Mouse (Mus musculus) CD4-positive, CD25-positive, alpha-beta regulatory T cell, adult 2 months (primary cell): ENCODE results near the gene Krt6a.
"Not testable (repeated sequence)": the region's sequence is repeated elsewhere in the genome, so short reads cannot be mapped to it uniquely, and the experiment has no call there.

Experiments used
- DNase-seq: peaks from one replicate; pipeline ENCODE4 v3.0.0-alpha.2; 2012; ENCODE audit warnings: low read depth, low spot score

Gene Krt6a

DNA sequence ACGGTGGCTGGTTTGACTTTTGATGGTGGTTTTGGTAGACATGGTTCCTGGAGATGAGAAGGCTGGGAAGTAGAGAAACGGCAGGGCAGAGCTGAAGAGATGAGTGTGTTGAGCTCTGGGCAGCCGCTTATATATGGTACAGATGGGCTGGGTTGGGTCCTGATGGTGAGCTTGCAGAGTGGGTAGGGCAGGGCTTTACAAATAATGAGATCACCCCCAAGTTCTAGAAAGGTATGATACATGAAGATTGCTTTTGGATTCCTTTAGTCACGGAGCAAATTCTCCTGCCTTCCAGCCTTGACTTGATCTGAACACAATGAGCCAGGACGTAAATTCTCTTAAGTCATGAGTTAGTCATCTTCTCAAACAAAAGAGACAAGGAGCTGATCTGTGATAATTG is at the start of gene Krt6a:
Gene Krt6a (minus strand): TSS at position 101 of the 400 bp plus-strand sequence.
- no peak for DNase-seq

DNA sequence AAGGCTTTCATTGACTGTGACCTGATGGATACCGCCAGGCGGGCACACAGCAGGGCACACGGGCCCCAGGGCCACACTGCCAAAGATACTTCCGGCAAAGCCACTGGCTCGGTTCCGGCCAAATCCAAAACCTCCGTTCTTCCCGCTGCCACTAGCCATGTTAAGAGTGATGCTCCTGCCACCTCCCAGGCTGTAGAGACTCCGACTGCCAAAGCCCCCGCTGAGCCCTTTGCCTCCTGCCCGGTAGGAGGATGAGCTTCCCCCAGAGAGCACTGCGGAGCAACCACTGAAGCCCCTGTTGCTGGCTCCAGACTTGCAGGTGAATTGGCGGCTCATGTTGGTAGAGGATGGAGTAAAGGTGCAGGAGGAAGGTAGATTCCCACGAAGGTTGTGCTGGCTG is 48.6 kb upstream of the Krt6a start, which contains the start of gene Krt71:
Gene Krt71 (minus strand): TSS at position 399 of the 400 bp plus-strand sequence.
- no peak for DNase-seq

DNA sequence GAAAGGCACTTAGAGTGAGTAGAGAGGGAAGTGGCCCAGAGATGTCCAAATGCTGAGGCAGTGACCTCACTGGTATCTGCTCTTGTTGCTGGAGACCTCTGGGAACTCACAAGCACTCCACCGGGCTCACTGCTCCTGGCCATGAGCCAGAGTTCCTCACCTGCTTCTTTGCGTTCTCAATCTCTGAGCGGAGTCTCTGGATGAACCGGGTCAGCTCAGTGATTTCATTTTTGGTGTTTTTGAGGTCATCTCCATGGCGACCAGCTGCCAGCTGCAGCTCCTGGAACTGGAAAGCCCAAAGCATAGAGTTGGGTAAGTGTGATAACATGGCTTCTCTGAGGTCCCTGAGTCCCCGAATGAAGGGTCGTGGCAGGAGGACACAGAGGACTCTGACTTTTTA is 43.7 kb upstream of the Krt6a start:
- DNase-seq: no peak

GRCm38 (mm10) chr15:101730653-101731052 is 36.5 kb upstream of the Krt6a start:
- DNase-seq: no peak

DNA sequence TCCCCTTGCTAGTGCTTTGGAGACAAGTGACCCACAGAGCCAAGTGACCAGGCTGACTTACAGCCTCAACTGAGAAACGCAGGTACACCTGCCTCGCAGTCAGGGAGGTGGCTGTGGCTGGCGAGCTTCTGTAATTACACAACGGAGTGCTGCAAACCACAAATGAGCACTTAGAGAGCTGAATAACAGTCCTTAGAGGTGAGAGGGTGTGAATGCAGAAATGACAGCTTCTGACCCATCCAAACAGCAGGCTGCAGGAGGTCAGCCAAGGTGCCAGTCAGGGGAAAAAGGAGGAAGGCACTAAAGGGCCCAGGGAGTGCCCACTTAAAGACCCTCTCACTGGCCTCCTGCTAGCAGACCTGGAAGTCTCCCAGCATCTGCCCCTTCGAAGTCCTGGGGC is 30.6 kb upstream of the Krt6a start:
- no peak for DNase-seq

- no peak for DNase-seq
These were observed 21.7 kb upstream of the Krt6a start for GRCm38 (mm10) chr15:101715831-101716230.

- DNase-seq: no peak
These were observed 20.2 kb upstream of the Krt6a start for GRCm38 (mm10) chr15:101714356-101714755.

- no peak for DNase-seq
These were observed 19.6 kb upstream of the Krt6a start for GRCm38 (mm10) chr15:101713731-101714130.

GRCm38 (mm10) chr15:101712720-101713119 is 18.6 kb upstream of the Krt6a start, which contains the start of gene Krt5:
Gene Krt5, minus strand, starts transcription at chr15:101712898.
- DNase-seq: no peak

GRCm38 (mm10) chr15:101708683-101709082 is 14.6 kb upstream of the Krt6a start:
- no peak for DNase-seq

GRCm38 (mm10) chr15:101707454-101707853 is 13.3 kb upstream of the Krt6a start:
- DNase-seq: no peak

DNA sequence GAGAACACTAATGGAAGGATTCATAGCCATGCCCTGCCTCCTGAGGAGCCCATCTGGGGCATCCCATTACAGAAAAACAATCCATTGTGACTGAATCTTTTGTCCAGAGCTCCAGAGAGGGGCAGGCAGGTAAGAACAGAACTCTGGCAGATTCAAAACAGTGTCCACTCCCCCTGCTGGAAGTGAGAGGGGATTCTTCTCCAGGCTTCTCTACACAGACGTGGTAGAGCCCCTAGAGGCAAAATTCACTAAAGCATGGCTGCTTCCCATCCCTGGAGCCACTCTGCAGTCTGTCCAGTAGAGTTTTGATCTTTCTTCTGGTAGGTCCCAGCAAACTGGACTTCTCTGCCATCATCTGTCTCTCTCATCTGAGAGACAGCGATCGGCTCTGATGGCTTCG is 10.0 kb upstream of the Krt6a start:
- DNase-seq: no peak

DNA sequence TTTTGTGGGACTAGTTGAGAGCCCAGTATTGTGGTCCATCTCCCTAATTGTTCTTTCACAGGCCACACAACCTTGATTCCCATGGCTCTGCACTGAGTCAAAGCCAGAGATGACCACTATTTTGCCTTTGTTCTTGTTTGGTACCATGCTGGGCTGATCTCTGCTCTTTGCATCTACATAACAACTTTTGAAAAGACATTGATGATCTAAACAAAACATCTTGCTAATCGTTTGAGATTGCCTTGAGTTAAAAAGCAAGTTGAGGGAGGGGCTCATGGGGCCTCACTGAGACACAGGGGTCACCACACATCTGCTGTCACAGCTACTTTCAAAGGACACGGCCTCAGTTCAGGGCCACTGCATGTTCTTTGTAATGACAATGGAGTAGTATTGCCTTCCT is 8.3 kb upstream of the Krt6a start:
- DNase-seq: no peak

GRCm38 (mm10) chr15:101699866-101700265 is 5.8 kb upstream of the Krt6a start:
- no peak for DNase-seq

- DNase-seq: no peak
These were observed 5.1 kb upstream of the Krt6a start for GRCm38 (mm10) chr15:101699192-101699591.

- no peak for DNase-seq
These were observed 3.5 kb upstream of the Krt6a start for GRCm38 (mm10) chr15:101697326-101698188.

DNA sequence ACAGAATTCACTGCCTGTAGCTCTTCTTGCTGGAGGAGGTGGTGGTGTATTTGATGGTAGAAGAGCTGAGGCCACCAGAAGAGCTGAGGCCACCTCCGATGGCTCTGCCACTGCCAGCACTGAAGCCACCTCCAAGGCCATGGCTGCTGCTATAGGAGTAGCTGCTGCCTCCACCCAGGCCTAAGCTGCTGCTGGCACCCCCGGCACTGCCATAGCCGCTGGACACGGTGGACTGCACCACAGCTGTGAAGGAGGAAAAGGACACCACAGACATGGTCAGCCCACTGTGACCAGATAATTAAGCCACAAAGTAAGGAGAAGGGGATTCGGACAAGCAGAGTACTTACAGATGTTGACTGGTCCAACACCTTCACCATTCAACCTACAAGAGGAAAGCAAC is 3.6 kb downstream of the Krt6a start:
- not testable (repeated sequence) for DNase-seq

DNA sequence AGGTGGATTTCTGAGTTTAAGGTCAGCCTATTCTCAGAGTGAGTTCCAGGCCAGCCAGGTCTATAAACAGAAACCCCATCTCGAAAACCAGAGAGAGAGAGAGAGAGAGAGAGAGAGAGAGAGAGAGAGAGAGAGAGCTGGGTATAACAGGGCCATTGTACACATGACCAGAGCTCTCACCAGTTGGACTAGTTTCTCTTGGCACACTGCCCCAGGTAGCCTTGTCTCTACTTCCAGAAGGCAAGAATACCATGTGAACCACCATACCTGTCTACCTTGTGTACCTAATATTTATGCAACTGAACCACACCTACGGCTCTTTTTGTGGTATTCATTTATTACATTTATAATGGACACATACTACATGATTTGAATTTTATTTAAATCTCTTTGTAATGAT is 5.9 kb downstream of the Krt6a start:
- no peak for DNase-seq

DNA sequence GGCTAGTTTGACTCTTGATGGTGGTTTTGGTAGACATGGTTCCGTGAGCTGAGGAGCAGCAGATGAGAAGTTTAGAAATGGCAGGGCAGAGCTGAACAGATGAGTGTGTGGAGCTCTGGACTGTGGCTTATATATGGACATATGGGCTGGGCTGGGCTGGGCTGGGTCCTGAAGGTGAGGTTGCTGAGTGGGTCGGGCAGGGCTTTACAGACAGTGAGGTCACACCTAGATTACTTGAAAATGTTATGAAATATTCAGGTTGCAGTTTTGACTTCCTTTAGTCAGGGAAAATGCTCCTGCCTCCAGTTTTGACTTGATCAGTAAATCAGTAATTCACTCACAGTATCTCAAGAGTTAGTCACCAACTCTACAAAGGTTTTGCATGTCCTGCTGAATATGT is 13.9 kb downstream of the Krt6a start, which contains the start of gene Krt6b:
Gene Krt6b (minus strand): TSS at position 101 of the 400 bp plus-strand sequence.
- DNase-seq: no peak

DNA sequence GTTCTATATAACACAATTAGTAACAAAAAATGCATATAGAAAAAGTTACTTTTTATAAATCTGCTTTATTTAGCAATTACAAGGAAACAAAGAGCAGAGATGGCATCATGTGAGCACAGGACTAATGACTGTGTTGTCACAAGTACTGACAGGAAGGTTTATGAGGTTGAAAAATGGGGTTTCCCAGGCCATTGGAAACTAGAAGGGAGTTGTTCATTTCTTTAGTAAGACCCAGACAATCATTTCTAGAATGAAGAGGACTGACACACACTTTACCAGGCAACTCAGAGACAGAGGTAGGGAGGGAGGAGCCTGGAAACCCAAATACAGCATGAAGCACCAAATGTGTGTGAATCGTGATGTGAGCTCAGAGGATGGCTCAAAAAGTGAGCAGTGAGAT is 18.1 kb downstream of the Krt6a start:
- DNase-seq: no peak

GRCm38 (mm10) chr15:101652736-101653265 is 41.3 kb downstream of the Krt6a start:
- no peak for DNase-seq

- no peak for DNase-seq
These were observed 46.8 kb downstream of the Krt6a start, which contains the start of gene Gm5478 for GRCm38 (mm10) chr15:101647280-101647679. Gene Gm5478, minus strand, starts transcription at chr15:101647380.
